Mouse (Mus musculus) neutrophil, adult 5-6 weeks (primary cell): ENCODE measurements around the gene Slc25a39. TPM values are rescaled to one million over a fixed set of nuclear protein-coding genes. Genes with fewer than 3 reads are reported as not detected.
A peak's percentile ranks its signal among the peaks of the same experiment; 100 is the strongest.
"Not testable (repeated sequence)": the region's sequence is repeated elsewhere in the genome, so short reads cannot be mapped to it uniquely, and the experiment has no call there.

Experiments
- ATAC-seq: fragments of 151-379, 151-347 bp; 2 replicates; pipeline ENCODE4 v1.8.0; 2017; ENCODE audit warnings: mild to moderate bottlenecking, moderate TSS enrichment; ENCODE audit not compliant: insufficient number of reproducible peaks, poor library complexity, low FRiP score, severe bottlenecking; ENCODE audit errors: extremely low read depth
- total RNA-seq: library from RNA; stranded (forward); fragments of 200-1000 nt; gene quantifications from 2 replicates; pipeline ENCODE4 v1.2.3, GENCODE M21; 2017

Slc25a39 gene
- total RNA-seq, 1 experiment from 2014 or later, result 31.0 TPM

DNA sequence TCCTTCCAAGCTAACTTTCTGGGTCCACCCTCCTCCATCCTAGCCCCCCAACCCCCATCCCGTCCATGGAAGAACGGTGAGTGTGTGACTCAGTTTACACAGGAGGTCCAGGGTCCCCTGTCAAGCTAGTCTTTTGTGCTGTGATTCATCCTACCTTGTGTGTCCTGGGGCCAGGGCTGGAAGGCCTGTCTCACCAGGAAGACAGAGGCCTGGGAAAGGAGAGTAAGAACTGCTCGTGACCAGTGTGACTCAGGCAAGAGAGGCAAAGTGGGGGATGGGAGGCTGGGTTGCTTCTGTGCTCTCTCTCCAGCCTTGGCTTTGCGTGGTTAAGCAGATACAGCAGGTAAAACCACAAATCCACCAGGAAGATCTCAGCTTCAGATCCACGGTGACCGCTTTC, 16.9 kb upstream of the Slc25a39 start:
- no peak for ATAC-seq

DNA sequence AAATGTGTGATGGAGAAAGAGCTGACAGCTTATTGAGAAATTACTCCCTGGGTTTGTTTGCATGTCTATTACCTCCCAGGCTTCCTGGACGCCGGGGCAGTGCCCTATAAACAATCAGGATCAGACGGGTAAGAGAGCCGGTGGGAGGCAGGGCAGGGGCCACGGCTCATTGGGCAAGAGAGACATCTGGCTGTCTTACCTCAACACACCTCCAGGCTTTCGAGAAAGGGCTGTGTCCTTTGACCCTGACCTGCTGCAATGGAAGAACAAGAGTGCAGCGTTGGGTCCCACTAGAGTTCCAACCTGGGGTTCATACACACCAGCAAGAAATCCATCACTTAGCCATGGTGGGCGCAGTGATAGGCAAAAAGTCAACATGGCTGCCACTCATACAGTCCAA, 13.8 kb upstream of the Slc25a39 start:
- no peak for ATAC-seq

DNA sequence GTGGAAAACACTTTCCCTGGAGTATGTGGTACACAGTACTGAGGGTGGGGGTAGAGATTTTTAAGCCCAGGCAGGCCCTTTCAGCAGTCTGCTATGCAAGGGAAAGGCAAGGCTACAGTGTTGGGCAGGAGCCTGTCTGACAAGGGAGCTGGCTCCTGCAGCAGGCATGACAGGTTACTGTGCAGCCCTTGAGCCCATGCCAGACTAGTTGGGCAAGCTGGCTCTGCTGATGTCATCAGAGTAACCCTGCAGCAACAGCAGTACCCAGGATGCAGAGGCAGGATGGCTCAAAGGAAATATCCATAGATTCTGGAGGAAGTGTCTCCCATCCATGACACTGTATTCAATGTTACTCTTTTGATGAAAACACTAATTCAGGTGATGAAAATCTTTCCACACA, 11.1 kb upstream of the Slc25a39 start:
- no peak for ATAC-seq

DNA sequence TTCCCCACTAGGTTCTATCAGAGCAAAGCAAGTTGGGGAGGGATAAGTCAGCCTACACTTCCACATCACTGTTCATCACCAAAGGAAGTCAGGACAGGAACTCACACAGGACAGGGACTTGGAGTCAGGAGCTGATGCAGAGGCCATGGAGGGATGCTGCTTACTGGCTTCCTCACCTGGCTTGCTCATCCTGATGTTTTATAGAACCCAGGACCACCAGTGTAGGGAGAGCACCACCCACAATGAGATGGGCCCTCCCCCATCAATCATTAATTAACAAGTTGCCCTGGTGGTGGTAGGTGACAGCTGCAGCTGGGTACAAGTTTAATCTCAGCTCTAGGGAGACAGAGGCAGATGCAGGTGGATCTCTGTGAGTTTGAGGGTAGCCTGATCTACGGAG, 9.4 kb upstream of the Slc25a39 start:
- ATAC-seq, result no peak

DNA sequence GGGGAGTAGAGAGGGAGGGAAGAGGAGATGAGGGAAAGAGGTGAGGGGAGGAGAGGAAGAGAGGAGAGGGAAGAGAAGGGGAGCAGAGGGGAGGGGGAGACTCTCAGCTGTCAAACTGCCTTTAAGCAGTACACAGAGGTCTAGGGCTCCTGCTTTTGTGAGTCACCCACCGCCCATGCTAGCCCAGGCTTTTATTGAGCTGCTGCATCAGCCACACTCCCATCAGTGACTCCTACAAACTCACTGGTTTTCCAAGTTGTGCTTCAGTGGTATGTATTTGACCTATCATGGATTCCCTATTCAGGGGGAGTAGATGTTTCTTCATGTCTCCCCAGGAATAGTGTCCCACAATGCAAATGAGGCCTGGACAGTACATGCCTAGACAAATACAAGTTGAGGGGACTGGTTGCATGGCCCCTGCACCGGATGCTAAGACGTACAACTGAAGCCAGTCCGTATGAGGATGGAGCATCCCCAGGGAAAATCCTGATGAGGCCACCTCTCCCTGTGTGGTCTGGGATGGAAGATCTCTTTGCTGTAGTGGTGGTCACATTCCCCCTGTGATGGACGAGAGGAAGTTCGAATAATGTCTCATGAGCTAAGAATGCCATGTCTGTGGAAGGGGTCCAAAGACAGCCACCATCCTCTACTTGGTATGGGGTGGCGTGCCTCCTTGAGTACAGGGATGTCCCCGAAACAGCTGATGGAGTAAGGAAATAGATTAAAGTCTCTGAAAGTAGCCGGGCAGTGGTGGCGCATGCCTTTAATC, 7.5 kb upstream of the Slc25a39 start:
- ATAC-seq, result no peak

DNA sequence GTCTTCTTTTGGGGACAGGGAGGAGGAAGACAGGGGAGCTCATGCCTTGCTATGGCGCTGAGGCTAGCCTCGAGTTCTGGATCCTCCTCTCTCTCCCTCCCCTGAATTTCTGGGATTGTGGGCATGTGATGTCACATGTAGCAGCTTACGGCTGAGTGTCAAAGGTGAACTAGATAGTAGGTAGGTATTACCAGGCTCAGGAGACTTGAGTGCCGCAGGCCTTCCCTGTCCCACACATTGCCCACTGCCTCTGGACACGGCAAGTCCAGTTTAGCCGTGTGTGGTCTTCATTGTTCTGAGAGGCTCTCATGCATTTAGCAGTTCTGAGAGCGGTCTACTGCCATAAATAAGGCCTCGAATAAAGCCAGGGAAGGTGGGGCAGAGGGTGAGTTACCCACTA, 5.3 kb upstream of the Slc25a39 start:
- no peak for ATAC-seq

DNA sequence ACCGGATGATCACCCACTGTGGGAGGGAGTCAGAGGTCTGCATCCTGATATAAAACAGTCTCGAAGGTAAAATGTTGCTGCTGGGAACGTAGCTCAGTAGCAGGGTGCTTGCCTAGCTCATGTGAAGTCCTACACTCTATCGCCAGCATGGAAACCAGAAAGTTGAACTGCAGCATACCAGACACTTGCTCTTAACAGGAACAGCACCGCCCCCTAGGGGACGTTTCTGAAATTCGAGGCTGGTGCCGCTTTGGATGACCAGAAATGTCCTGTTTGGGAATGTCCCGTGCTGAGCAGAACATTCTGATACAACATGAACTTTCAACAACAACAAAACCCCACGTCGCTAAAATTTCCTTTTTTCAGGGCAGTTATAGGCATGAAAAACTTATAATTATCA, 4.0 kb upstream of the Slc25a39 start:
- peak; percentile 58 for ATAC-seq

DNA sequence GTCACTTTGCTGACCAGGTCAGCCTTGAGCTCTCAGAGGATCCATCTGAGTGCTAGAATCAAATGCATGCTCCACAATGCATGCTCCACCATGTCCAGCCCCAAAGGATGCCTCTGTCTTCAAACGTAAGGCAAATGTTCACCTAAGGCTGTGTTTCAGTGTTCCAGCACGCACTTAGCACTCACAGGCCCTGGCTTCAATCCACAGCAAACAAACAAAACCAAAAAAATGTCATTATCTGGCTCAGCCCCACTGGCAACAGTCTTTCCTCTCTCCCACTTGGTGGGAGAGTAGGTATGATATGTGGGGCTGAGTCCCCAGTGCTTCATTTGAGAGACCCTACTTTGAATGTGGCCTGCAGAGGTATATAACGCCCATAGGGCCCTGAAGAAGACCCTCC, 3.3 kb upstream of the Slc25a39 start:
- no peak for ATAC-seq

DNA sequence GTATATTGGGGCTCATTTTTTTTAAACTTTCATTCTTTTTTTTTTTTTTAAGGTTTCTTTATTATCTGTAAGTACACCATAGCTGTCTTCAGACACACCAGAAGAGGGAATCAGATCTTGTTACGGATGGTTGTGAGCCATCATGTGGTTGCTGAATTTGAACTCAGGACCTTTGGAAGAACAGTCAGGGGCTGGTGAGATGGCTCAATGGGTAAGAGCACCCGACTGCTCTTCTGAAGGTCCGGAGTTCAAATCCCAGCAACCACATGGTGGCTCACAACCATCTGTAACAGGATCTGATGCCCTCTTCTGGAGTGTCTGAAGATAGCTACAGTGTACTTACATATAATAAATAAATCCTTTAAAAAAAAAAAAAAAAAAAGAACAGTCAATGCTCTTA, 2.6 kb upstream of the Slc25a39 start:
- not testable (repeated sequence) for ATAC-seq

DNA sequence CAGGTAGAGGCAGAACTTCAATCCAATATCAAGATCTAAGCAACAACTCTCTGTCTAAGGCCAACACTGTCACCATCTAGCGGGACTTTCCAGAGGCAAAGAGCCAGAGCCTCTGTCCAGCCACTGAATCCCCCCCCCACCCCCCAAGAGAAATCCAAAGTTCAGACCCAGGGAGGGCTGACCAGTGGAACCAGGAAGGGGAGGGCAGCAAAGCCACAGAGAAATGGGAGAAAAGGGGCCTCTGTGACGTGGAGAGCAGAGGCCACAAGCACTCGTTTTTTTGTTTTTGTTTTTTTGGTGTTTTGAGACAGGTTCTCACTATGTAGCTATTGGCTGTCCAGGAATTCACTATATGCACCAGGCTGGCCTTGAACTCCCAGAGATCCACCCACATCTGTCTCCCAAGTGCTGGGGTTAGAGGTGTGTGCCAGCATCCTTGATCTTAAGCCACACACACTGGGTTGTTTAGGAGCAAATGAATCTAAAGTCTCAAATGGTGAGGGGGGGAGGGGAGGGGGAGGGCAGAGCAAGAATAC, 2.1 kb upstream of the Slc25a39 start:
- no peak for ATAC-seq

DNA sequence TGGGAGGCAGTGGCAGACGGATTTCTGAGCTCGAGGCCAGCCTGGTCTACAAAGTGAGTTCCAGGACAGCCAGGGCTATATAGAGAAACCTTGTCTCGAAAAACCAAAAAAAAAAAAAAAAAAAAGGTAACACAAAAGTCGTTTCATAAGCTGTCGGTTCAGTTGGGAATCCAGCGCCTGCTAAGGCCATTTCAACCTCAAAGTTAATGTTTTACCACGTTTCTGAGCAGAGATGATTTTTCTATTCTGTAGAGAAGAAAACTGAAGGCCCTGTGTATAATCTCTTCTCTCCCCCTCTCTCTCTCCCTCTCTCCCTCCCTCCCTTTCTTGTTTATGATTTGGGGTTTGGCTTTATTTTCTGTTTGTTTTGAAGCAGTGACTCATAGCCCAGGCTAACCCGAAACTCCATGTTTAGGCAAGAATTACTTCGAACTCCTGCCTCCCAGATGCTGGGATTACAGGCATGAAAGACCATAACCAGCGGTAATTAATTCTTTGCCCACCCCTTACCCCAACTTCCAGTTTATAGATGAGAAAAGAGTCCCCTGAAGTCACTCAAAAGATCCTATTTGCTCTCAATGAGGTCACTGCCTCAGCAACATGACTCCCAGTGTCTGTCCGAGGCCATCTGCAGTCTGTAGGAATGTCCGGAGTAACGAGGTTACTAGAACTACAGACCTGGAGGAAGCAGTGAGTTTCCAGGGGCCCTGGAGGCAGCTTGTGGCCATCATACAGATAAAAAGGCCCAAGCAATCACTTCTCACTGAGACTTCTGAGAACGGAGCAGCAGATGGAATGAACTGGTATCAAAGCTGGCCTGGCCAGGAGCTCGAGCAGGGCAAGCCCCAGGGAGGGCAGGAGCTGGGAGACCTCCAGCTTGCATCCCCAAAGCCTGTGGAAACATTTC, 1.4 kb upstream of the Slc25a39 start:
- no peak for ATAC-seq

DNA sequence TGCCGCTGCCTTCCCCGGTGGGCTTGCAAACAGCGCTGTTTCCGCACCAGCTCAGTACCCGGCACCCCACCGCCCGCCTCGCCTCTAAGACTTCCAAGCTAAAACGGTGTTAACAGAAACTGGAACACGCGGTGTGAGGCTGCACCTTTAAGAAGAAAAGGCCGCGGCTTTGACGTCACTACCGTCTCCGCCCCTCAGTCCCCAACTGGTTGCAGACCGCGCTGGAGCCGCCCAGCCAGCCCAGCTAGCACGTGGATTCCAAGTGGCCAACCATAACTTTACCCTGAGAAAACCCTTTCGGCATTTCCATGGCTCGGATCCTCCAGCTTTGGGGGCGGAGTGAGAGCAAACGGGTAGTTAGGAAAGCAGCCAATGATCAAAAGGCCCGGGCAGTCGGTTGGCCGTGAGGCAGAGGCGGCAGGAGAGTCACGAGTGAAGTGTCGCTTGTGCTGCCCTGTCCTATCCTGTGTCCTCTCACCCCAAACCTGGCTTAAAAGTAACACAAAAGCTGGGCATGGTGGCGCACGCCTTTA, 664 bp upstream of the Slc25a39 start:
- peak; percentile 85 for ATAC-seq

DNA sequence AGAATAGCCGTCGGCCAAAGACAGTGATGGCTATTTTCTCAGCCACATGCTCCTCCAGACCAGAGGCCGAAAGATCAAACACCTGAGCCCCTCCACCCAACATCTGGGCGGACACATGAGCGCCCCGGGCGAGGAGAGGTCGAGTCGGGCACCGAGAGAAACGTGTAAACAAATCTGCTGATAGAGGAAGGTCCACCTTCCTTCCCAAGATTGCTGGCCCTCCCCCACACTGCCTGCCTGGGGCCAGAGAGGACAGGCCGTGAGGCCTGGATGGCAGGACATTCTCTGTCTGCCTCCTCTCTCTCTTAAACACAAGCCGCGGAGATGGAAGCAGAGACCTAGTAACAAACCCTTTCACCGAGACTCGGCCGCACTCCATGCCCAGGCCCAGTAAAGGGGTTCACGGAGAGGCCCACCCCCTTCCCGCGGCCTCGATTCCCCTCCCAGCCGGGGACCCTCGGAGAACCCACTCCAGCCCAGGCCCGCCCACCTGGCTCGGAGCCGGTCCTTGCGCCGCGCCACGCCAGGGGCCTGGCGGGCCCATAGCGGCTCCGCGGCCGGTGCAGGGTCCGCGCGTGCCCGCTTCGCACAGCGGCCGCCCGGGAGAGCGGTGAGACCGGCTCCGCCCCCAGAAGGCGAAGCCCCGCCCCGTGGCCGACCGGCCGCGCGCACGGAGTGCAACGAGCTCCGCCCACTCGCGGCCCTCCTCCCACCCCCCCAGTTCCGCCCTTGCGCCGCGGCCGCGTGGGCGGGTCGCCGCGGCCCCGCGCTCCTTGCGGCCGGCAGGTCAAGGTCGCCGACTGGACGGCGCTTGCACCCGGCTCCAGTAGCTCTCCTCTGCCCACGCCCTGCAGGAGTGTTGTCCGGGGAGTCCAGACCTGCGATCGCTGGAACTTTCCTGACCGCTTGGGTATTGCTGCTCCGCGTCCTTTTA, 579 bp downstream of the Slc25a39 start:
- ATAC-seq, result peak; percentile 53

DNA sequence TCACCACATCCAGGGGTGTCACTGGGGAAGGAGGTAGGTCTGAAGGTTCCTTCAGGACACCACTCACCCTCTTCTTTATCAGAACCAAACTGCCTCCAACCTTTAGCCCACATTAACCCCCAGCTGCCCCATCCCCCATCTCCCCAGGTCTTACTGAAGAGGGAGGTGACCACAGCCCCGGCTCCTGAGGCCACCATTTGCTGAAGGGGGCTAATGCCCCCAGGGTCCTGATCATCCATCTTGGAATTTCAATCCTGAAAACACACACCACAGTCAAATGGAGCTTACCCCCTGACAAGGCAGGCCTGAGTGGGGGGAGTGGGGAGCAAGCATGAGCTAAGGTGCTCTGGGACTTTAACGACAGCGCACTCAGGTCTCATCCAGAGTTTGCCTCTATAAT, 1.3 kb downstream of the Slc25a39 start:
- no peak for ATAC-seq

DNA sequence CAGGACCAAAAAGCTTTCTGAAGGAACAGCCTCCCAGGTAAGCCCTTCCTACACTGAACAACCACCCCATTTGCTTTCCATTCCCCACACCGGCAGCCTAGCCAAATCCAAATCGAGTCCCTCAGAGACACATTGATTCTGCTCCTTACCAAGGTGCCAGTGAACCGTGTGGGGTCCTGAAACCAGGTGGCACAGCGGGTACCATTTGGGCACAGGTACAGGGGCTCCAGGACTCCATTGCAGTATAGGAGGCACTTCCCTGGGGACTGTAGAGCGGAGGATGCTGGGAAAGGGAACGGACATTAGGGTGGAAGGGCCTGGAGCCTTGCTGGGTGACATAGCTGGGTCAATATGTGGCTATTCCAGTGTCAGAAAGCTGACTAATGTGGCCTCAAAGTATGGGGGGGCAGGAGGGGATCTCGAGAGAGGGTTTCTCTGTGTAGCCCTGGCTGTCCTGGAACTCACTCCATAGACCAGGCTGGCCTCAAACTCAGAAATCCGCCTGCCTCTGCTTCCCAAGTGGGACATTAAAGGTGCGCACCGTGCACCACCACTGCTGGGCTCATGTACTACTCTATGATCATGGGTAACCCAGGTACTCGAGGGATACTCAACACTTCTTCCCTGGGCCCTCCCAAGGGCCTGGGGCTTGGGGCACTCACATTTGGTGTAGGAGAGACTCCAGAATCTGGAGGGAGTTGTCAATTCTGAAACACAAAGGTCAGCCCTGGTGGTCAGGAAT, 2.0 kb downstream of the Slc25a39 start:
- ATAC-seq, result no peak

DNA sequence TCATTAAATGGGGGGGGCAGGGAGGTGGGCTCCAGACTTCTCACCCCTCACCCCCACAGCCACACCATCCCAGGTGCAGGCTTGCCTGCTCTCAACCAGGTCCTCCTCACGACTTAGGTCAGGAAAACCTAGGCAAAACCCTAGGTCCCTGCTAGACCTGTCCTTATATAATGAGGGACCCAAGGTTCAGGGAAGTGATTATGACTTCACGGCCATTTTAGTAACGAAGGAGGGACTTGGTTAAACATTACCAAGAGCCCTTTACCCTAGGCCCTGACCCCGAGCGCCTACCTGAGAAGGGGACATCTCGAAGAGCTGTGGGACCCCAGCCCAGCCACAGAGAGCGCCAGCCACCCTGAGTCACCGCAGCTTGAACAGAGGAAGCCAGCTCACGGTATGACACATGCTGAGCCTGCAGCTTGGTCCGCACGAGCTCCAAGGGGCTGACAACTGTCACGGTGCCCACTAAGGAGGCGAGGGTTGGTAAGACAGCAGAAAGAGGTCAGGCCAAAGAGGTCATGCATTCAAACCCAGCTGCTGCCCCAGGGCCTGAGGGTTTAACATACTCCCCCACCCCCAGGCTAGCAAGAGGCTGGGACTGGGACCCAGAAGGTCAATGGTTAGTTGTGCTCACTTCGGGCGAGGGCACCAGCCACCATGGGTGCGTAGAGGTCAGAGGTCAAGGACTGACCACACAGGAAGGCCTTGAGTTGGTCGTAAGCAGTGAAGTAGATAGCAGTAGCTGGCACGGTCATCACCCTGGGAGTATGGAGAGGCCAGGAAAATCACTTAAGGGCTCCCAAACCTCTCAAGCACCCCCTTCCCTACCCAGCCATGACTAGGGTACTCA, 3.4 kb downstream of the Slc25a39 start:
- ATAC-seq, result no peak

DNA sequence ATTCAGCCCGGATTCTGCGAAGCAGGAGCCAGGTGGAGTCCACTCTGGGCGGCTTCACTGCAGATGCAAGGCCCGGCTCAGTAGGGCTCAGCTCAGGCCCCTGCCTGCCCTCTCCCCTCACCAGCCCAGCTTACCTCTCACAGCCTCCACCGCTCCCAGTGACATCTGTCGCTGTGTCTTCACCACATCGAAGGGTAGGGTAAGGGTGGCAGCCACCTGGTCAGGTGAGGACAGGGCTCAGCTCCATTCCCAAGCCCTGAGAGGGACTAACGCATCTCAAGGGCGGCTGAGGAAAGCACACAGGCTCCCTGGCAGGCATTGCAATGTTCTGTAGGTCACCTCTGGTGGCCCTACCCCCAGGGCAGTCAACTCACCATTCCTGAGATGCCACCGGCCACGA, 4.1 kb downstream of the Slc25a39 start:
- no peak for ATAC-seq
